10 mouse cellular contexts compared by ENCODE assay signal in the genomic region with DNA sequence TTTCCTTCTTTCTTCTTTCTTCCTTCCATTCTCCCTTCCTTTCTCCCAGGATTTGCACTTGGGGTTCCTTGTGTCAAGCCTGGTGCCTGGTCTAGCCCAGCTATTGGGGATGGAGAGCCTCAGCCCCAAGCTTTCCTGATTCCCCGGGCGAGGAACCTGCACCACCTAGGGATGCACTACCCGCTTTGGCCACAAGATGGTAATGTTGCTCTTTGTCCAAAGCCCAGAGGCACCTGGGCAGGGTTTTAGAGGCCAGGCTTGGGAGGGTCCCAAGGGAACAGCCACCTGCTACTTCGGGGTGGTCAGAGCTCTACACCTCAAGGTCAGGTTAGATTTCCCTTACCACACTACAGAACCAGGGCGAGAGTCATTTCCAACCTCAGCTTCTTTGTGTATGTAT. TPM values are rescaled to one million over a fixed set of nuclear protein-coding genes. Genes with fewer than 3 reads are reported as not detected.
A peak's percentile ranks its signal among the peaks of the same experiment; 100 is the strongest.
DNase-seq lines count a peak whose midpoint lies in the region; ATAC-seq and TF ChIP-seq lines count a peak whose summit lies in the region.
"Had no signal": no experiment of that assay in that cellular context is flagged by ENCODE, and none has a peak within 500 bp of the region (broad histone marks: within the 10 kb centered on the region; RNA-seq: fewer than 3 reads in every experiment).

No protein-coding gene starts in this region.

- no peak overlapping the region for H3K4me3 ChIP-seq in kidney, embryonic 15.5 days (replicated peaks)
- no peak overlapping the region for H3K4me3 ChIP-seq in bone marrow macrophage, adult 2 months (ENCODE audit: insufficient read depth, low read length)
- H3K4me3 ChIP-seq in forebrain, embryonic 14.5 days (ENCODE audit: low read depth, low read length) = no peak overlapping the region
- no peak overlapping the region for H3K4me3 ChIP-seq in intestine, postnatal 0 days (ENCODE audit: low read depth, low read length)
- no peak overlapping the region for H3K4me3 ChIP-seq in limb, embryonic 14.5 days (replicated peaks; ENCODE audit: low read length)
- H3K4me3 ChIP-seq: embryonic facial prominence, embryonic 12.5 days; megakaryocyte, embryonic 14.5 days had no signal

- peaks cover 25% of the 10 kb centered on the region for H3K4me1 ChIP-seq in kidney, embryonic 15.5 days
- H3K4me1 ChIP-seq in bone marrow macrophage, adult 2 months (ENCODE audit: control insufficient read depth, insufficient read depth, low read length) = no peaks in the 10 kb centered on the region
- H3K4me1 ChIP-seq in forebrain, embryonic 14.5 days (ENCODE audit: control insufficient read depth, insufficient read depth, low read length) = peaks cover 5% of the 10 kb centered on the region
- no peaks in the 10 kb centered on the region for H3K4me1 ChIP-seq in intestine, postnatal 0 days (replicated peaks; ENCODE audit: control insufficient read depth, insufficient read depth, low read length)
- peaks cover 8% of the 10 kb centered on the region; the same call in 1 of the 2 replicates for H3K4me1 ChIP-seq in limb, embryonic 14.5 days (ENCODE audit: control insufficient read depth, insufficient read depth, low read length)

- no peaks in the 10 kb centered on the region for H3K36me3 ChIP-seq in kidney, embryonic 15.5 days
- no peaks in the 10 kb centered on the region for H3K36me3 ChIP-seq in forebrain, embryonic 14.5 days (ENCODE audit: control insufficient read depth, insufficient read depth, low read length)
- H3K36me3 ChIP-seq in intestine, postnatal 0 days (ENCODE audit: control insufficient read depth, insufficient read depth) = no peaks in the 10 kb centered on the region
- H3K36me3 ChIP-seq in limb, embryonic 14.5 days (ENCODE audit: control insufficient read depth, insufficient read depth, low read length) = no peaks in the 10 kb centered on the region
- H3K36me3 ChIP-seq: embryonic facial prominence, embryonic 12.5 days had no signal

- peak; percentile 84 for TF ChIP-seq CTCF in bone marrow macrophage, adult 2 months (IDR thresholded peaks at IDR 0.05; ENCODE audit: low read depth, low read length)
- TF ChIP-seq CTCF in intestine, postnatal 0 days (IDR thresholded peaks at IDR 0.05; ENCODE audit: low read depth) = peak; percentile 96

- H3K4me2 ChIP-seq in kidney, embryonic 15.5 days = no peak overlapping the region
- H3K4me2 ChIP-seq in forebrain, embryonic 14.5 days (ENCODE audit: low read length) = no peak overlapping the region
- no peak overlapping the region for H3K4me2 ChIP-seq in intestine, postnatal 0 days (replicated peaks; ENCODE audit: low read depth)
- H3K4me2 ChIP-seq in limb, embryonic 14.5 days (replicated peaks; ENCODE audit: low read depth, low read length, severe bottlenecking) = no peak overlapping the region
- H3K4me2 ChIP-seq: embryonic facial prominence, embryonic 12.5 days had no signal

- TF ChIP-seq POLR2A in bone marrow macrophage, adult 2 months (IDR thresholded peaks at IDR 0.05; ENCODE audit: borderline replicate concordance, low read depth, low read length) = no peak
- no peak for TF ChIP-seq POLR2A in limb, embryonic 14.5 days (IDR thresholded peaks at IDR 0.05; ENCODE audit: borderline replicate concordance, extremely low read depth, insufficient read depth, insufficient read length)

- H3K9me3 ChIP-seq in kidney, embryonic 15.5 days (replicated peaks) = peaks cover 3% of the 10 kb centered on the region; the same call in 1 of the 2 replicates
- H3K9me3 ChIP-seq in forebrain, embryonic 14.5 days (replicated peaks; ENCODE audit: control insufficient read depth, low read length) = no peaks in the 10 kb centered on the region; the same call in 1 of the 2 replicates
- H3K9me3 ChIP-seq in intestine, postnatal 0 days (ENCODE audit: control insufficient read depth) = no peaks in the 10 kb centered on the region
- H3K9me3 ChIP-seq in limb, embryonic 14.5 days (ENCODE audit: control insufficient read depth, low read length) = 0 out of 2 replicates have a peak, but pooled peaks cover 4% of the 10 kb centered on the region
- H3K9me3 ChIP-seq: embryonic facial prominence, embryonic 12.5 days had no signal

- ATAC-seq in kidney, embryonic 15.5 days (replicated peaks; ENCODE audit: low FRiP score) = no peak
- 0 out of 2 replicates have a peak, but pooled peaks have one; percentile 9 for ATAC-seq in forebrain, embryonic 14.5 days
- peak; percentile 26; the same call in 1 of the 2 replicates for ATAC-seq in intestine, postnatal 0 days
- no peak for ATAC-seq in limb, embryonic 14.5 days (ENCODE audit: low FRiP score, low read depth)

- H3K9ac ChIP-seq in kidney, embryonic 15.5 days = no peak overlapping the region
- no peak overlapping the region for H3K9ac ChIP-seq in forebrain, embryonic 14.5 days (ENCODE audit: low read length)
- no peak overlapping the region for H3K9ac ChIP-seq in intestine, postnatal 0 days (ENCODE audit: low read depth, low read length)
- H3K9ac ChIP-seq in limb, embryonic 14.5 days (ENCODE audit: low read depth, low read length, severe bottlenecking) = no peak overlapping the region
- H3K9ac ChIP-seq: embryonic facial prominence, embryonic 12.5 days had no signal

- WGBS in kidney, embryonic 15.5 days = 5% methylated on average over 5 of the region's 5 CpGs
- WGBS in forebrain, embryonic 14.5 days = 3% methylated on average over 5 of the region's 5 CpGs
- 2% methylated on average over 5 of the region's 5 CpGs for WGBS in intestine, postnatal 0 days
- WGBS in limb, embryonic 14.5 days = 4% methylated on average over 5 of the region's 5 CpGs

- H3K27ac ChIP-seq in kidney, embryonic 15.5 days = no peak overlapping the region
- H3K27ac ChIP-seq in bone marrow macrophage, adult 2 months (ENCODE audit: insufficient read depth, low read depth, low read length) = no peak overlapping the region
- no peak overlapping the region for H3K27ac ChIP-seq in forebrain, embryonic 14.5 days (ENCODE audit: low read depth, low read length)
- no peak overlapping the region for H3K27ac ChIP-seq in intestine, postnatal 0 days (ENCODE audit: low read depth, low read length)
- H3K27ac ChIP-seq in limb, embryonic 14.5 days (replicated peaks; ENCODE audit: low read depth, low read length) = no peak overlapping the region
- H3K27ac ChIP-seq: embryonic facial prominence, embryonic 12.5 days had no signal

- DNase-seq in kidney, adult 18-20 months = peak; percentile 78
- DNase-seq in forebrain, embryonic 14.5 days (ENCODE audit: low spot score) = peak; percentile 84
- DNase-seq in limb, embryonic 14.5 days (ENCODE audit: low spot score) = peak; percentile 58
- peak; percentile 64 for DNase-seq in ovary, postnatal 36 days (ENCODE audit: low spot score)
- DNase-seq in thymus, postnatal 25 days = peak; percentile 74

- H3K27me3 ChIP-seq in kidney, embryonic 15.5 days = peaks cover 57% of the 10 kb centered on the region
- H3K27me3 ChIP-seq in forebrain, embryonic 14.5 days (replicated peaks; ENCODE audit: control insufficient read depth, insufficient read depth, low read length) = peaks cover 30% of the 10 kb centered on the region
- H3K27me3 ChIP-seq in intestine, postnatal 0 days (replicated peaks; ENCODE audit: control insufficient read depth, insufficient read depth, low read length) = peaks cover 40% of the 10 kb centered on the region
- peaks cover 49% of the 10 kb centered on the region for H3K27me3 ChIP-seq in limb, embryonic 14.5 days (ENCODE audit: control insufficient read depth, insufficient read depth, low read length)

RNA-seq across cellular contexts. Expression of gene Tmem132b, which starts 2.5 kb away (rescaled TPM):
- polyA plus RNA-seq in kidney, embryonic 15.5 days (2015; fragmentation: Nextera tagmentation; extraction: Ambion mirVana) = 0.32 and 0.36 TPM in 2 replicates
- not detected in 2 replicates for polyA plus RNA-seq in bone marrow macrophage, adult 2 months (2012; ENCODE audit: insufficient read depth, insufficient read length, missing spikeins)
- polyA plus RNA-seq in forebrain, embryonic 14.5 days (2014; fragmentation: Nextera tagmentation; extraction: Ambion mirVana) = 3.1 and 4.4 TPM in 2 replicates
- polyA plus RNA-seq in intestine, postnatal 0 days (2015; fragmentation: Nextera tagmentation; extraction: Ambion mirVana) = 0.14 and 0.25 TPM in 2 replicates
- polyA plus RNA-seq in limb, embryonic 14.5 days (2012; rRNA removed) = 0.23 and 0.36 TPM in 2 replicates
- polyA plus RNA-seq in limb, embryonic 14.5 days (2014; fragmentation: Nextera tagmentation; extraction: Ambion mirVana) = 0.28 and 0.53 TPM in 2 replicates

RNA-seq across cellular contexts. Expression of gene Aacs, which starts 53.5 kb away (rescaled TPM):
- 36.0 and 40.7 TPM in 2 replicates for polyA plus RNA-seq in kidney, embryonic 15.5 days (2015; fragmentation: Nextera tagmentation; extraction: Ambion mirVana)
- 10.3 and 19.0 TPM in 2 replicates for polyA plus RNA-seq in bone marrow macrophage, adult 2 months (2012; ENCODE audit: insufficient read depth, insufficient read length, missing spikeins)
- polyA plus RNA-seq in forebrain, embryonic 14.5 days (2014; fragmentation: Nextera tagmentation; extraction: Ambion mirVana) = 51.8 and 71.1 TPM in 2 replicates
- polyA plus RNA-seq in intestine, postnatal 0 days (2015; fragmentation: Nextera tagmentation; extraction: Ambion mirVana) = 13.7 and 14.0 TPM in 2 replicates
- 35.5 and 42.4 TPM in 2 replicates for polyA plus RNA-seq in limb, embryonic 14.5 days (2012; rRNA removed)
- polyA plus RNA-seq in limb, embryonic 14.5 days (2014; fragmentation: Nextera tagmentation; extraction: Ambion mirVana) = 35.9 and 43.3 TPM in 2 replicates

Comparison
In these comparisons a context has a peak if more than half of its experiments do, and no peak if none do; other contexts are left out.
1. ATAC-seq: peak in forebrain, embryonic 14.5 days (single experiment) and intestine, postnatal 0 days (single experiment); none in kidney, embryonic 15.5 days (single experiment) and limb, embryonic 14.5 days (single experiment).
2. Peak in every context shown above with its lines, with median percentiles within 50 percentile points of each other: DNase-seq.